Mouse (Mus musculus) embryonic fibroblast, embryonic 13.5 days (primary cell): ENCODE measurements around the gene Sema5a.

ENCODE experiments used
- CTCF ChIP-seq: IDR thresholded peaks from 2 replicates; pipeline ENCODE4 v1.5.1; 2011; ENCODE audit warnings: mild to moderate bottlenecking, control low read depth, low read length, moderate library complexity, borderline replicate concordance; ENCODE audit not compliant: insufficient read depth
- POLR2A ChIP-seq: IDR thresholded peaks from 2 replicates; pipeline ENCODE4 v1.6.1; 2011; ENCODE audit warnings: low read depth, mild to moderate bottlenecking, control low read depth, low read length, moderate library complexity

- no peak for TF ChIP-seq CTCF
- no peak for TF ChIP-seq POLR2A
These were observed 446.4 kb downstream of the Sema5a start for GRCm38 (mm10) chr15:32691021-32691420.
